Mouse (Mus musculus) neural tube, embryonic 14.5 days (tissue): ENCODE measurements around the gene Galntl6. TPM values are rescaled to one million over a fixed set of nuclear protein-coding genes. Genes with fewer than 3 reads are reported as not detected.

ENCODE experiments used
- ATAC-seq: fragments of 200-750 bp; cut with Nextera tagmentation; 2 replicates; pipeline ENCODE4 v1.8.0; 2017; ENCODE audit warnings: low read depth, mild to moderate bottlenecking, moderate TSS enrichment, moderate library complexity
- H3K27ac ChIP-seq: fragments of 300-500 bp; sonication (generic); 2 replicates; pipeline ENCODE4 v1.5.1; 2014; ENCODE audit warnings: low read depth, mild to moderate bottlenecking, control low read depth, low read length, moderate library complexity, mixed read lengths
- H3K27me3 ChIP-seq: fragments of 300-500 bp; sonication (generic); 2 replicates; pipeline ENCODE4 v1.6.1; 2014; ENCODE audit warnings: low read length; ENCODE audit not compliant: control insufficient read depth, insufficient read depth
- H3K36me3 ChIP-seq: fragments of 300-500 bp; sonication (generic); 2 replicates; pipeline ENCODE4 v1.6.1; 2014; ENCODE audit warnings: low read length, mixed read lengths; ENCODE audit not compliant: control insufficient read depth, insufficient read depth
- H3K4me1 ChIP-seq: fragments of 300-500 bp; sonication (generic); 2 replicates; pipeline ENCODE4 v1.6.1; 2014; ENCODE audit warnings: low read length; ENCODE audit not compliant: control insufficient read depth, insufficient read depth
- H3K4me2 ChIP-seq: fragments of 300-500 bp; sonication (generic); 2 replicates; pipeline ENCODE4 v1.6.1; 2014; ENCODE audit warnings: mild to moderate bottlenecking, low read depth, low read length, control low read depth
- H3K4me3 ChIP-seq: fragments of 300-500 bp; sonication (generic); 2 replicates; pipeline ENCODE4 v1.5.1; 2014; ENCODE audit warnings: low read depth, low read length, control low read depth, mixed read lengths
- H3K9ac ChIP-seq: fragments of 300-500 bp; sonication (generic); replicated peaks from 2 replicates; pipeline ENCODE4 v1.6.1; 2014; ENCODE audit warnings: low read depth, mild to moderate bottlenecking, control low read depth, low read length, mixed read lengths
- H3K9me3 ChIP-seq: fragments of 300-500 bp; sonication (generic); 2 replicates; pipeline ENCODE4 v1.6.1; 2016; ENCODE audit warnings: low read length; ENCODE audit not compliant: control insufficient read depth
- WGBS: fragments of 180-500 bp; shearing (Covaris S2); extraction: QIAGEN DNeasy Blood & Tissue Kit; methylation state at CpG from one replicate; pipeline ENCODE4 v1.1.7; 2014; 5-methylcytosine and 5-hydroxymethylcytosine counted together
- polyA plus RNA-seq: library from polyadenylated mRNA; unstranded; fragments of >200 nt; fragmentation: Nextera tagmentation; extraction: Ambion mirVana; gene quantifications from 2 replicates; pipeline ENCODE4 v1.2.1, GENCODE M21; 2014

Galntl6 gene
- polyA plus RNA-seq, 1 experiment from 2014 or later = 26.4 TPM

DNA sequence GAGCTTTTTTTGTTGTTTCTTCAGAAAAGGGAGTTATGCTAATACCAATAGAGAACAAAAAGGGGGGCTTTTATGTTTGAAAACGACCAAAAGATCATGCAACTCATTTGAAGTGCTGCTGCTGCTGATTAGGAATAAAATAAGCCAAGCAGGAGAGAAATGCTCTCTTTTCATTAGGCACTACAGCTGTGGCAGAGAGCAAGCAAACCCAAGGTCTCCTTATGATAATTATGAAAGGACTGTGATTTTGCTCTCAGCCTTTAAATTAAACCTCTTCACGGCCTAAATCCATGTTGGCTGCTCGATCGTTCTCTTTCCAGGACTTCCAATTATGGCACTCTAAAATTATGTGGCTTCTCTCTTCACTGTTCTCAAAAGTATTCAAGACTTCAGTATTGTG, 825.7 kb downstream of the Galntl6 start:
- no peak overlapping the region for H3K4me2 ChIP-seq
- H3K9ac ChIP-seq = no peak overlapping the region
- H3K27me3 ChIP-seq = no peaks in the 10 kb centered on the region
- H3K9me3 ChIP-seq = no peaks in the 10 kb centered on the region
- no peaks in the 10 kb centered on the region for H3K36me3 ChIP-seq
- WGBS = 78% methylated on average over 4 of the region's 4 CpGs
- H3K4me3 ChIP-seq = no peak overlapping the region
- H3K27ac ChIP-seq = no peak overlapping the region
- H3K4me1 ChIP-seq = no peaks in the 10 kb centered on the region
- no peak for ATAC-seq

DNA sequence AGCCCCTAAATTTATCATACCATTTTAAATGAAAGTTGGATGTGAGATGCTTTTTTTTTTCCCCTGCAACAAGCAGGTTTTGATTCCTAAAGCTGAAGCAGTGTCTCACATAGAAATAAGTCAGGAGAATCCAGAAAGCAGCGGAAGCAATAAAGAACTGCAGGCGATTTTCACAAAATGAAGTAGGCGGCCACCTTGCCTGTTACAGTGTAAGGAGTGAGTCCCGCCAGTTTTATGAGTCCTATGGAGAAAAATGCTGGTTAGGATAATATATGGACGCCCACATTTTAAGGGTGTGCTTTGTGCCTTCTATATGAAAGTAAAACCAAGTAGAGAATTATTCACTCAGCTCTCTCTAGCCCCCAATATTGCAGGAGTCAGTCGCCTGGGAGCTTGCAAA, 827.5 kb downstream of the Galntl6 start:
- Histone ChIP-seq H3K36me3 (no peaks in the 10 kb centered on the region), H3K27ac (no peak overlapping the region), H3K9me3 (no peaks in the 10 kb centered on the region), H3K27me3 (no peaks in the 10 kb centered on the region), H3K4me3 (no peak overlapping the region), H3K9ac (no peak overlapping the region), H3K4me1 (no peaks in the 10 kb centered on the region), H3K4me2 (no peak overlapping the region)
- no peak for ATAC-seq
- 82% methylated on average over 6 of the region's 6 CpGs for WGBS

DNA sequence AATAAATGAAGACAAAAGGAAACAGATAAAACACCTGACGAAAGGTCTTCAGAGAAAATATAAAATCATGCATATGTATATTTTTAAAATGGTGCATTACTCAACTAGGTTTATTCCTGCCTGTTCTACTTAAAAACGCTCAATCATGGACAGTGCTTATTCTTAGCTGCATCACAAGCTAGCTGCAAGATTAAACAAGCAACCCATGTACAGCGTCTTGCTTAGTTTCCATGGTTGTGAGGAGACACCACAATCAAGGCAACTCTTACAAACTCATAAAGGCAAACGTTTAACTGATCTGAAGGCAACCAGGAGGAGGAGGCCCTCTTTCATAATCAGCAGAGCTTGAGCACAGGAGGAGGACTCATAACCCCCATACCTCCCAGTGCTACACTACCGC, 830.7 kb downstream of the Galntl6 start:
- ATAC-seq = no peak
- no peak overlapping the region for H3K27ac ChIP-seq
- no peaks in the 10 kb centered on the region for H3K36me3 ChIP-seq
- no peaks in the 10 kb centered on the region for H3K9me3 ChIP-seq
- H3K4me1 ChIP-seq = no peaks in the 10 kb centered on the region
- no peak overlapping the region for H3K9ac ChIP-seq
- WGBS = 83% methylated on average over 5 of the region's 5 CpGs
- no peak overlapping the region for H3K4me2 ChIP-seq
- H3K4me3 ChIP-seq = no peak overlapping the region
- no peaks in the 10 kb centered on the region for H3K27me3 ChIP-seq

- no peak overlapping the region for H3K4me2 ChIP-seq
- H3K36me3 ChIP-seq = no peaks in the 10 kb centered on the region
- 68% methylated on average over 4 of the region's 4 CpGs for WGBS
- H3K27ac ChIP-seq = no peak overlapping the region
- no peaks in the 10 kb centered on the region for H3K9me3 ChIP-seq
- no peaks in the 10 kb centered on the region for H3K4me1 ChIP-seq
- no peak for ATAC-seq
- H3K9ac ChIP-seq = no peak overlapping the region
- no peak overlapping the region for H3K4me3 ChIP-seq
- H3K27me3 ChIP-seq = no peaks in the 10 kb centered on the region
These were observed 837.8 kb downstream of the Galntl6 start for GRCm38 (mm10) chr8:58074611-58075010.

- Histone ChIP-seq H3K9me3 (no peaks in the 10 kb centered on the region), H3K4me3 (no peak overlapping the region), H3K4me1 (no peaks in the 10 kb centered on the region), H3K4me2 (no peak overlapping the region), H3K27me3 (no peaks in the 10 kb centered on the region), H3K27ac (no peak overlapping the region), H3K36me3 (no peaks in the 10 kb centered on the region), H3K9ac (no peak overlapping the region)
- 96% methylated on average over 1 of the region's 1 CpGs for WGBS
- ATAC-seq = no peak
These were observed 838.7 kb downstream of the Galntl6 start for GRCm38 (mm10) chr8:58073733-58074132.

DNA sequence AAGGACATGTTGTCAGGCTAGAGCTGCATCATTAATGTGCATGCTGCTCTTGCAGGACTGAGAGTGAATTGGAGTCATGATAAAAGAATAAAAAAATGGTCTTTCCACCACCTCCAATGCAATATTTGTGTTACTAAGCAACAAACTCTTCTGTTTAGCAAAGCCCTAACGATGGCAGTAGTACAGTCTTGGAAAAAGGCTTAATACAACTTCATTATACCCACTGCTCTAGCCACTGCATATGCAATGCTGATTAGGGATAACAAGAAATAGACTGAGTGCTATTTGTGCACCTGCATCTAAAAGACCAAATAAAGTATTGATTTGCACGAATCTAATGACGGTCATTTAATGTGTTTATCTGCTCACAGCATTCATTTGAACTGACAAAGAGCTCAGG, 880.2 kb downstream of the Galntl6 start:
- H3K27me3 ChIP-seq = no peaks in the 10 kb centered on the region
- H3K9ac ChIP-seq = no peak overlapping the region
- H3K4me2 ChIP-seq = no peak overlapping the region
- no peak for ATAC-seq
- no peaks in the 10 kb centered on the region for H3K36me3 ChIP-seq
- 87% methylated on average over 3 of the region's 3 CpGs for WGBS
- no peak overlapping the region for H3K4me3 ChIP-seq
- H3K9me3 ChIP-seq = no peaks in the 10 kb centered on the region
- no peaks in the 10 kb centered on the region for H3K4me1 ChIP-seq
- no peak overlapping the region for H3K27ac ChIP-seq

DNA sequence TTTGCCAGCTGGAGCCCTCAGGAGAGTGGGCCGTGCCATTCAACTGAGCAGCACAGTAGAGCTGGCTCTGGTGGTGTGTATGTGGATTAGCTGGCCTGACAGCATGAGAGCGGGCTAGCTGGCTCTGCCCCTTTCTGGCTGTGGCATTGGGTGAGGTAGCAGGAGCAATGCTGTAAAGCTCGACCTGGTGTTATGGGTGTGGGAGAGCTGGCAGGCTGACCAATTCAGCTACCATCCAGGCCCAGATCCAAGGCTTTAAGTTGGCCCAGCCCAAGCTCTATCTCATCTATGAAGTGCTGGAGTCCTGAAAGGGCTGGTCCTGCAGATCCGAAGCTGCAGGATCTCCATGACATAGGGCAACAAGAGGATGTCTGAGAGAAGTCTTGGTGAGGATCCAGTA, 886.9 kb downstream of the Galntl6 start:
- Histone ChIP-seq H3K27ac (no peak overlapping the region), H3K9me3 (no peaks in the 10 kb centered on the region), H3K4me3 (no peak overlapping the region), H3K36me3 (no peaks in the 10 kb centered on the region), H3K4me2 (no peak overlapping the region), H3K27me3 (no peaks in the 10 kb centered on the region), H3K9ac (no peak overlapping the region), H3K4me1 (no peaks in the 10 kb centered on the region)
- ATAC-seq = no peak
- 94% methylated on average over 4 of the region's 4 CpGs for WGBS

- Histone ChIP-seq H3K36me3 (no peaks in the 10 kb centered on the region), H3K27me3 (no peaks in the 10 kb centered on the region), H3K4me1 (no peaks in the 10 kb centered on the region), H3K4me3 (no peak overlapping the region), H3K9me3 (no peaks in the 10 kb centered on the region), H3K4me2 (no peak overlapping the region), H3K9ac (no peak overlapping the region), H3K27ac (no peak overlapping the region)
- ATAC-seq = no peak
- 68% methylated on average over 1 of the region's 1 CpGs for WGBS
These were observed 887.3 kb downstream of the Galntl6 start for GRCm38 (mm10) chr8:58025094-58025493.

- no peak for ATAC-seq
- Histone ChIP-seq H3K36me3 (no peaks in the 10 kb centered on the region), H3K27ac (no peak overlapping the region), H3K9ac (no peak overlapping the region), H3K4me3 (no peak overlapping the region), H3K4me2 (no peak overlapping the region), H3K27me3 (no peaks in the 10 kb centered on the region), H3K4me1 (no peaks in the 10 kb centered on the region), H3K9me3 (no peaks in the 10 kb centered on the region)
- 80% methylated on average over 2 of the region's 2 CpGs for WGBS
These were observed 888.8 kb downstream of the Galntl6 start for GRCm38 (mm10) chr8:58023426-58024176.
